Comparison of ENCODE assay signal across 11 mouse cellular contexts in genomic region chr2:73419730-73420129, GRCm38 (mm10).
"Had no signal": no experiment of that assay in that cellular context is flagged by ENCODE, and none has a peak within 500 bp of the region (broad histone marks: within the 10 kb centered on the region; RNA-seq: fewer than 3 reads in every experiment).

No protein-coding gene starts in this region.

- H3K36me3 ChIP-seq: liver, embryonic 13.5 days; lung, embryonic 15.5 days; midbrain, embryonic 13.5 days; neural tube, embryonic 15.5 days; stomach, embryonic 15.5 days had no signal

- H3K4me2 ChIP-seq: liver, embryonic 13.5 days; lung, embryonic 15.5 days; midbrain, embryonic 13.5 days; neural tube, embryonic 15.5 days; stomach, embryonic 15.5 days had no signal

- H3K9me3 ChIP-seq: liver, embryonic 13.5 days; lung, embryonic 15.5 days; midbrain, embryonic 13.5 days; neural tube, embryonic 15.5 days; stomach, embryonic 15.5 days had no signal

- H3K27ac ChIP-seq: layer of hippocampus, adult 2 months; liver, embryonic 13.5 days; lung, embryonic 15.5 days; macrophage; midbrain, embryonic 13.5 days; neural tube, embryonic 15.5 days; stomach, embryonic 15.5 days had no signal

- ATAC-seq: liver, postnatal 0 days; midbrain, embryonic 13.5 days had no signal

- DNase-seq: thymus, adult 2 months; thymus, postnatal 25 days had no signal

- H3K4me3 ChIP-seq: layer of hippocampus, adult 2 months; liver, embryonic 13.5 days; lung, embryonic 15.5 days; midbrain, embryonic 13.5 days; myocyte; neural tube, embryonic 15.5 days; stomach, embryonic 15.5 days had no signal

- H3K9ac ChIP-seq: liver, embryonic 13.5 days; liver, postnatal 0 days; lung, embryonic 15.5 days; midbrain, embryonic 13.5 days; neural tube, embryonic 15.5 days; stomach, embryonic 15.5 days had no signal

- H3K4me1 ChIP-seq: liver, embryonic 13.5 days; lung, embryonic 15.5 days; midbrain, embryonic 13.5 days; neural tube, embryonic 15.5 days; stomach, embryonic 15.5 days had no signal

- H3K27me3 ChIP-seq: lung, embryonic 15.5 days; midbrain, embryonic 13.5 days; neural tube, embryonic 15.5 days; stomach, embryonic 15.5 days had no signal
